Mouse (Mus musculus) frontal cortex, adult (tissue): ENCODE data around the gene Dlx2.

Source experiments
- ATAC-seq: cut with Nextera tagmentation; 2 replicates; pipeline ENCODE4 v1.9.2; 2017; ENCODE audit warnings: mild to moderate bottlenecking, moderate library complexity, mixed read lengths; ENCODE audit not compliant: low TSS enrichment

Gene Dlx2

GRCm38 (mm10) chr2:71511209-71511608, 35.3 kb downstream of the Dlx2 start:
- no peak for ATAC-seq

- ATAC-seq, result no peak
Observed at GRCm38 (mm10) chr2:71504852-71505251, 41.7 kb downstream of the Dlx2 start.

- no peak for ATAC-seq
Observed at GRCm38 (mm10) chr2:71499276-71500230, 47.0 kb downstream of the Dlx2 start.

DNA sequence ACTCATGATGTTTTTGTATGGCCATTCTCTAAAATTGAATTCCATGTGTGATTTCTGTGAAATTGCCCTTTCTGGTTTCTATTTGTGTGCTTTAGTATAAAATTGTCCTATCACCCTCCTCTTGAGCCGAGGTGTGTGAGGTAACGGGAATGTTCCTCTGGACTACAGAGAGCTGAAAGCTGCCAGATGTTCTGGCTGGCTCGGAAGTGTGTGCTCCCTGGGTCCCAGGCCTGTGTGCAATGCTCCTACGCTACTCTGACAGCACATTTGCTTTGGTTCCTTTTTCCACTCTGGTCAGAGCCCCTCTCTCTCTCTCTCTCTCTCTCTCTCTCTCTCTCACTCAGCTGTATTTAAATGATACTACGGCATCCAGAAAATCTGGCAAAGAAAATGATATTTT, 49.4 kb downstream of the Dlx2 start:
- no peak for ATAC-seq

DNA sequence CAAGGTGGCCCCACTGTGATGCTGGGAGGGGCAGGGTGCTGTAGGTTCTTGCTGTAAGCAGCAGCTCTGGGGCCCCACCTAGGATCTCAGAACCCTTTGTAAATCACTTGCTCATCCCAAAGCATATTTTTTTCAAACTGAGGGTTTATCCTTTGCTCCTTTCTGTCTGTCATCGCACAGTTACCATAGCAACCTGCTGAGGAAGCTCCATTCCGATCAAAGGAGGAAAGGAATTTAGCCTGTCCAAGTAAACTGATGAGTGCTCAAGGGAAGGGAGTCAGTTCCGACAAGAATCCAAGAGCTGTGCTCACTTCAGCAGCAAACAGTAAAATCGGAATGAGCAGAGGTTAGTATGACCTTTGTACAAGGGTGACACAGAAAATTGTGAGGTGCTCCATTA, 51.6 kb downstream of the Dlx2 start:
- no peak for ATAC-seq

- ATAC-seq, result peak; percentile 82
Observed at GRCm38 (mm10) chr2:71494503-71494902, 52.1 kb downstream of the Dlx2 start.
